Mouse (Mus musculus) kidney, adult 18-20 months (tissue): ENCODE measurements around the gene Man1b1.
A peak's percentile ranks its signal among the peaks of the same experiment; 100 is the strongest.

ENCODE experiments used
- DNase-seq: peaks from one replicate; pipeline ENCODE4 v3.0.0; 2021

Gene Man1b1

GRCm38 (mm10) chr2:25305587-25306359 is 26.4 kb upstream of the Man1b1 start:
- no peak for DNase-seq

- DNase-seq: no peak
Observed at GRCm38 (mm10) chr2:25310180-25310579, 22.0 kb upstream of the Man1b1 start.

GRCm38 (mm10) chr2:25310969-25311368 is 21.2 kb upstream of the Man1b1 start:
- no peak for DNase-seq

- no peak for DNase-seq
Observed at GRCm38 (mm10) chr2:25311491-25311891, 20.6 kb upstream of the Man1b1 start.

- no peak for DNase-seq
Observed at GRCm38 (mm10) chr2:25318119-25318966, 13.8 kb upstream of the Man1b1 start.

- peak; percentile 62 for DNase-seq
Observed at GRCm38 (mm10) chr2:25318971-25319773, 13.0 kb upstream of the Man1b1 start, which contains the start of gene Grin1. TSS of gene Grin1 (minus strand) at chr2:25319187.

GRCm38 (mm10) chr2:25320084-25320483 is 12.1 kb upstream of the Man1b1 start:
- no peak for DNase-seq

- no peak for DNase-seq
Observed at GRCm38 (mm10) chr2:25326036-25326435, 6.1 kb upstream of the Man1b1 start.

GRCm38 (mm10) chr2:25328440-25328839 is 3.7 kb upstream of the Man1b1 start:
- peak; percentile 26 for DNase-seq

GRCm38 (mm10) chr2:25331470-25331869 is 668 bp upstream of the Man1b1 start:
- DNase-seq: no peak

- DNase-seq: no peak
Observed at GRCm38 (mm10) chr2:25333569-25333968, 1.4 kb downstream of the Man1b1 start.

GRCm38 (mm10) chr2:25338303-25338702 is 6.2 kb downstream of the Man1b1 start:
- DNase-seq: no peak

GRCm38 (mm10) chr2:25348162-25348561 is 16.0 kb downstream of the Man1b1 start:
- DNase-seq: no peak

GRCm38 (mm10) chr2:25349499-25349898 is 17.4 kb downstream of the Man1b1 start:
- DNase-seq: no peak

- no peak for DNase-seq
Observed at GRCm38 (mm10) chr2:25350701-25351100, 18.6 kb downstream of the Man1b1 start.

GRCm38 (mm10) chr2:25354211-25354610 is 22.1 kb downstream of the Man1b1 start:
- no peak for DNase-seq

GRCm38 (mm10) chr2:25355419-25356066 is 23.4 kb downstream of the Man1b1 start:
- no peak for DNase-seq

GRCm38 (mm10) chr2:25356208-25357079 is 24.3 kb downstream of the Man1b1 start, which contains the start of gene Dpp7:
TSS of gene Dpp7 (minus strand) at chr2:25356359.
- DNase-seq: peak; percentile 87

- DNase-seq: no peak
Observed at GRCm38 (mm10) chr2:25359848-25360247, 27.7 kb downstream of the Man1b1 start.

- DNase-seq: peak; percentile 27
Observed at GRCm38 (mm10) chr2:25363478-25364178, 31.5 kb downstream of the Man1b1 start.

GRCm38 (mm10) chr2:25364313-25364712 is 32.2 kb downstream of the Man1b1 start:
- no peak for DNase-seq
